Mouse (Mus musculus): ENCODE data around the gene Cacnb4. TPM values are rescaled to one million over a fixed set of nuclear protein-coding genes. Genes with fewer than 3 reads are reported as not detected.

Cacnb4 gene
- polyA plus RNA-seq, 1 experiment from 2014 or later = 3.5 TPM

DNA sequence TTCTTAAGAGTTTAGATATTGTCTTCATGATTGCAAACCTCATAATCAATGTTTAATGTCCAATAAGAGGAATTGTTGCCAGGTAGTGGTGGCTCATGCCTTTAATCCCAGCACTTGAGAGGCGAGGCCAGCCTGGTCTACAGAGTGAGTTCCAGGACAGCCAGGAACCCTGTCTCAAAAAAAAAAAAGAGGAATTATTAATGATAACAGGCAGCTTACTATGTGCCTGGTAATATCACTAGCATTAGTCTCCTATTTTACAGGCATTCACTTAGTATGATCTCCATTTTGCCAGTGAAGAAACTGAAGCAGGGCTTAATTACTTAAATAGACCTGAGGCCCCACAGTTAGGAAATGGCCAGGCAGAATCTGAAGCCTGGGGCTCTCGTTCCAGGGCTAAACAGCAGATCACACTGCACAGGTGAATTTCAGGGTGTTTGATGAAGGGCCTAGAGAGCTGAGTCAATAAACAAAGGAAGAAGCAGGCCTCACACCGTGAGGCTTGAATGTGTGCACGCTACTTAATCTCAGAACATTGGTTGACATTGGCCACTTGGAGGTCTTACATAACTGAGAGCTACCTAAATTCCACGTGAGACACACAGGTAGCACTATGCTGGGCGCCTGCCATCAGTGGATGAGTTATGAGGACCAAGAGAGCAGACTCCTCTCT is 37.6 kb downstream of the Cacnb4 start:
- Histone ChIP-seq H3K4me2 (replicated peaks; ENCODE audit: low read depth, low read length) (no peak overlapping the region), H3K36me3 (ENCODE audit: control insufficient read depth, insufficient read depth, low read length) (no peaks in the 10 kb centered on the region), H3K4me3 (ENCODE audit: low read depth, low read length) (no peak overlapping the region), H3K9me3 (ENCODE audit: control insufficient read depth, low read depth, low read length) (no peaks in the 10 kb centered on the region), H3K9ac (replicated peaks; ENCODE audit: low read depth, low read length) (no peak overlapping the region), H3K4me1 (ENCODE audit: control insufficient read depth, insufficient read depth, low read length) (no peaks in the 10 kb centered on the region; the same call in 1 of the 2 replicates), H3K27ac (ENCODE audit: low read length) (no peak overlapping the region), H3K27me3 (ENCODE audit: control insufficient read depth, insufficient read depth, low read length) (no peaks in the 10 kb centered on the region)
- WGBS = 55% methylated on average over 6 of the region's 6 CpGs
- ATAC-seq (ENCODE audit: insufficient number of reproducible peaks, insufficient read depth, low FRiP score, low read depth) = no peak

DNA sequence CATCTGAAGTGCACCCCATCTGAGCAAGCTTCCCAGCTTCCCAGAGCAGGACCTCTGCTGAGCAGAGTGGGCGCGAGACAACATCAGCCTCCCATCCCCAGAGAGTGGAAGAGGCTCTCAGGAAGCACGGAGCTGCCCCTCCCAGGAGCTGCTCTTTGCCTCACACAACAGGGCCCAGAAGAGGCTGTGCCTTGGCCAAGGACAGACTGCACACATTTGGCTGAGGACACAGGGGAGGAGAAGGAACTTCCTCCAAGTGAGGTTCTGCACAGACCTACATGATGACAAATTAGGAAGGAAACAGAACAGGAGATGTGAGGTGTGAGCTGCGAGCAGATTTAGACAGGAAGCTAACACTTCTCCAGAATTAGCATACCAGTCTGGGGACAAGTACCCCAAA is 38.4 kb downstream of the Cacnb4 start:
- no peak for ATAC-seq (ENCODE audit: insufficient number of reproducible peaks, insufficient read depth, low FRiP score, low read depth)
- no peaks in the 10 kb centered on the region for H3K9me3 ChIP-seq (ENCODE audit: control insufficient read depth, low read depth, low read length)
- no peak overlapping the region for H3K4me2 ChIP-seq (replicated peaks; ENCODE audit: low read depth, low read length)
- H3K36me3 ChIP-seq (ENCODE audit: control insufficient read depth, insufficient read depth, low read length) = no peaks in the 10 kb centered on the region
- H3K4me3 ChIP-seq (ENCODE audit: low read depth, low read length) = no peak overlapping the region
- no peak overlapping the region for H3K9ac ChIP-seq (replicated peaks; ENCODE audit: low read depth, low read length)
- no peaks in the 10 kb centered on the region for H3K27me3 ChIP-seq (ENCODE audit: control insufficient read depth, insufficient read depth, low read length)
- H3K27ac ChIP-seq (ENCODE audit: low read length) = no peak overlapping the region
- WGBS = 40% methylated on average over 4 of the region's 4 CpGs
- H3K4me1 ChIP-seq (ENCODE audit: control insufficient read depth, insufficient read depth, low read length) = no peaks in the 10 kb centered on the region; the same call in 1 of the 2 replicates

DNA sequence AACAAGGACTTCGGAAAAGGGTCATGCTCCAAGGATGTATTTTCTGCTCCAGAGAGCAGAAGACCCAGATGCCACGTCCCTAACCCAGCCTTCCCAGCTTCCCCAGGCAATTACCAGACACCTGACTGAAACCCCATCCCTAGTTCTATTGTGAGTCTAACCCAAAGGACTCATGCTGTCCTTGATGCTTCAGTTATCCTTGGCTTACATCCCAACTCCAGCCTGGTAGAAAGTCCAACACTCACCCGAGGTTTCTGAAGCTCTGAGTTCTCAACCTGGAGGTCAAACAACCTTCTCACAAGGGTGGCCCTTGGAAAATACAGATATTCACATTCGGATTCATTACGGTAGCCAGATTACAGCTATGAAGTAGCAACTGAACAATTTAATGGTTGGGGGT is 40.6 kb downstream of the Cacnb4 start:
- Histone ChIP-seq H3K4me3 (ENCODE audit: low read depth, low read length) (no peak overlapping the region), H3K9ac (replicated peaks; ENCODE audit: low read depth, low read length) (no peak overlapping the region), H3K27ac (ENCODE audit: low read length) (no peak overlapping the region), H3K36me3 (ENCODE audit: control insufficient read depth, insufficient read depth, low read length) (no peaks in the 10 kb centered on the region), H3K9me3 (ENCODE audit: control insufficient read depth, low read depth, low read length) (no peaks in the 10 kb centered on the region), H3K4me1 (ENCODE audit: control insufficient read depth, insufficient read depth, low read length) (no peaks in the 10 kb centered on the region; the same call in 1 of the 2 replicates), H3K27me3 (ENCODE audit: control insufficient read depth, insufficient read depth, low read length) (no peaks in the 10 kb centered on the region), H3K4me2 (replicated peaks; ENCODE audit: low read depth, low read length) (no peak overlapping the region)
- ATAC-seq (ENCODE audit: insufficient number of reproducible peaks, insufficient read depth, low FRiP score, low read depth) = no peak
- WGBS = 66% methylated on average over 5 of the region's 5 CpGs

DNA sequence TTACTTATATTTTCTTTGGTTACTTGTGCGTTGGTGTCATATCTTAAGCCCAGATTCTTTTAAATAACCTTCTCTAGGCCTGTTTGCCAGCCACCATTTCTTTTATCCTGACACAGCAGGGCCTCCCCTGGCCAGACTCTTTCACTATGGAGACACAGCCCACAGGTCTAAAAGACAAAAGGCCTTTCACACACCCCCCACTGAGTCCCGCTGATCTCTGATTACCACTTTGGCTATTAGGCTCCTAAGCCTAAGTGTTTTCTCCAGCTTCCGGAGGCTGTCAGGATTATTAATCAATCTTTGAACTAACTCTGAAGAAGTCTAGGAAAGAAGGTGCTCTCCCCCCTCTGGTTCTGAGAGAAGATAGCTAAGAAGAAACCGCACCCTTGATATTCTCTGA is 41.3 kb downstream of the Cacnb4 start:
- no peak overlapping the region for H3K27ac ChIP-seq (ENCODE audit: low read length)
- ATAC-seq (ENCODE audit: insufficient number of reproducible peaks, insufficient read depth, low FRiP score, low read depth) = no peak
- H3K36me3 ChIP-seq (ENCODE audit: control insufficient read depth, insufficient read depth, low read length) = no peaks in the 10 kb centered on the region
- no peaks in the 10 kb centered on the region for H3K27me3 ChIP-seq (ENCODE audit: control insufficient read depth, insufficient read depth, low read length)
- no peaks in the 10 kb centered on the region for H3K9me3 ChIP-seq (ENCODE audit: control insufficient read depth, low read depth, low read length)
- 18% methylated on average over 4 of the region's 4 CpGs for WGBS
- no peaks in the 10 kb centered on the region; the same call in 1 of the 2 replicates for H3K4me1 ChIP-seq (ENCODE audit: control insufficient read depth, insufficient read depth, low read length)
- no peak overlapping the region for H3K4me3 ChIP-seq (ENCODE audit: low read depth, low read length)
- no peak overlapping the region for H3K9ac ChIP-seq (replicated peaks; ENCODE audit: low read depth, low read length)
- no peak overlapping the region for H3K4me2 ChIP-seq (replicated peaks; ENCODE audit: low read depth, low read length)

DNA sequence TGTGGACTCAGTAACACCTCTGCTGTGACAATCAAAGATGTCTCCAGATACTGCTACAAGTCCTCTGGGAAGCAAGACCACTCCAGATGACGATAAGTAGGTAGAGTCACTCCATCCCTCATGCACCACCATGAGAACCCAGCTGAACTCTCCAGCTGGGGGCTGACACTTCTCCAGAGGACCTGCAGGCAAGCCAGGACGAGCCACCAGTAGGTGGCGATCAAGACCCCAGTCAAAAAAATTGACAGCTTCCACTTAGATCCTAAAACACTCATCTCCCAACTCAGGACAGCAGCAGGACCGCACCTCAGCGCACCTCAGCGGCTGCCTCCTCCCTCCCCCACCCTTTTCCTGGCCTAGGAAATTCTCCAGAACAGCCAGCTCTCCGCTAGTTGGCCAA is 43.8 kb downstream of the Cacnb4 start:
- no peaks in the 10 kb centered on the region for H3K4me1 ChIP-seq (ENCODE audit: control insufficient read depth, insufficient read depth, low read length)
- no peaks in the 10 kb centered on the region for H3K36me3 ChIP-seq (ENCODE audit: control insufficient read depth, insufficient read depth, low read length)
- 8% methylated on average over 7 of the region's 7 CpGs for WGBS
- no peaks in the 10 kb centered on the region for H3K27me3 ChIP-seq (ENCODE audit: control insufficient read depth, insufficient read depth, low read length)
- H3K9me3 ChIP-seq (ENCODE audit: control insufficient read depth, low read depth, low read length) = no peaks in the 10 kb centered on the region
- no peak overlapping the region for H3K9ac ChIP-seq (replicated peaks; ENCODE audit: low read depth, low read length)
- H3K4me3 ChIP-seq (ENCODE audit: low read depth, low read length) = no peak overlapping the region
- ATAC-seq (ENCODE audit: insufficient number of reproducible peaks, insufficient read depth, low FRiP score, low read depth) = 0 out of 2 replicates have a peak, but pooled peaks have one; percentile 28
- no peak overlapping the region for H3K4me2 ChIP-seq (replicated peaks; ENCODE audit: low read depth, low read length)
- H3K27ac ChIP-seq (ENCODE audit: low read length) = no peak overlapping the region

DNA sequence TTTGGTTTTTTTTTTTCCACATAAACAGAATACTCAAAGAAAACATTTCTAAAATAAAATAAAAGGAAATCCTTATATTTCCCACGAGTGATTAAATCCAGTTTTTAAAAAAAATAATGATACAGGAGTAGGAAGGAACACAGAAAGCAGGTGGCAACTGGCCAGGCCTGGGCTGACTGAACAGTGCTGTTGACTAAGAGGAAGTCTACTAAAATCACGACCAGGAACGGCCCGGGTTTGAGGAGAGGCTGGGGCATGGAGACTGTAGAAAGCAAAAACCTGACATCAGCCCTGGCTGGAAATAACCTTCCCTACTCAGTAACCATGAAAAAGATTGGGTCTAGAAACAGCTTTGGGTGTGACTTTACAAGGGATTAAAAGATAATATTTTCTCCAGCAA is 48.4 kb downstream of the Cacnb4 start:
- Histone ChIP-seq H3K36me3 (ENCODE audit: control insufficient read depth, insufficient read depth, low read length) (no peaks in the 10 kb centered on the region), H3K4me3 (ENCODE audit: low read depth, low read length) (no peak overlapping the region), H3K4me1 (ENCODE audit: control insufficient read depth, insufficient read depth, low read length) (peaks cover 5% of the 10 kb centered on the region; the same call in 1 of the 2 replicates), H3K9ac (replicated peaks; ENCODE audit: low read depth, low read length) (no peak overlapping the region), H3K27ac (ENCODE audit: low read length) (no peak overlapping the region), H3K27me3 (ENCODE audit: control insufficient read depth, insufficient read depth, low read length) (no peaks in the 10 kb centered on the region), H3K9me3 (ENCODE audit: control insufficient read depth, low read depth, low read length) (no peaks in the 10 kb centered on the region), H3K4me2 (replicated peaks; ENCODE audit: low read depth, low read length) (no peak overlapping the region)
- ATAC-seq (ENCODE audit: insufficient number of reproducible peaks, insufficient read depth, low FRiP score, low read depth) = no peak
- WGBS = 76% methylated on average over 4 of the region's 4 CpGs

DNA sequence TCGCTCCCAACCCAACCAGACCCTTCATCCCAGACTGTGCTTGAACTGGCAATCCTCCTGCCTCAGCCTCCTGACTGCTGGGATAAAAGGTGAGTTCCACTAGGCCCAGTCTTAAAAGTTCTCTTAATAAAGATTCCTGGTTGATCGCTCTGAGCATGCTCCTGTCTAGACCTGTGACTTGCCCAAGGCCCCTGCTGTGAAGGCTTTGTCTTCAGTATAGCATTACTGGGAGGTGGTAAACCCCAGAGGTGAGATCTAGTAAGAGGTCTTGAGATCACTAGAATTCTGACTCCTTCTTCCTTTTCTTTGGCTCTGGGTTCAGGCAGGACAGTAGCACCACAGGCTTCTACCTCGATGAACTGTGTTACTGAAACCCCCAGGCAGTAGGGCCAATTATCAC is 50.4 kb downstream of the Cacnb4 start:
- no peak overlapping the region for H3K9ac ChIP-seq (replicated peaks; ENCODE audit: low read depth, low read length)
- peaks cover 5% of the 10 kb centered on the region; the same call in 1 of the 2 replicates for H3K4me1 ChIP-seq (ENCODE audit: control insufficient read depth, insufficient read depth, low read length)
- H3K36me3 ChIP-seq (ENCODE audit: control insufficient read depth, insufficient read depth, low read length) = no peaks in the 10 kb centered on the region
- no peaks in the 10 kb centered on the region for H3K9me3 ChIP-seq (ENCODE audit: control insufficient read depth, low read depth, low read length)
- H3K27ac ChIP-seq (ENCODE audit: low read length) = no peak overlapping the region
- 86% methylated on average over 3 of the region's 3 CpGs for WGBS
- H3K4me3 ChIP-seq (ENCODE audit: low read depth, low read length) = no peak overlapping the region
- no peak overlapping the region for H3K4me2 ChIP-seq (replicated peaks; ENCODE audit: low read depth, low read length)
- ATAC-seq (ENCODE audit: insufficient number of reproducible peaks, insufficient read depth, low FRiP score, low read depth) = no peak
- no peaks in the 10 kb centered on the region for H3K27me3 ChIP-seq (ENCODE audit: control insufficient read depth, insufficient read depth, low read length)

DNA sequence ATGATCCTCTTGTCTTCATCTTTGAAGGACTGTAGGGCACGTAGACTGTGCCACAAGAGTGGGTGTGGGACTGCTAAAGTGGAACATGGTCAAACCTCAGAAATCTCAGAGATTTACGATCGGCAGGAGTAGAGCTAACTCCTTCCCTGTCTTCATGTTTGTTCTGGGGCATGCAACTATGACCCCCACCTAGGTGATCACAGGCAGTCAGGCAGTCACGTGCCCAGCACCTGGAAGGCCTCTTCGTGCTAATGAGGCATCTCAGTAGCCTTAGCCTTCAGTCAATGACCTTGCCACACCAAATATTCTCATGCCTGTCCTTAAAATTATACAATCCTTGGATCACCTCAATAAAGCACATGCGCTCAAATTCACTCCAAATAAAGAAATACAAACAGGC is 50.9 kb downstream of the Cacnb4 start:
- Histone ChIP-seq H3K9ac (replicated peaks; ENCODE audit: low read depth, low read length) (no peak overlapping the region), H3K4me1 (ENCODE audit: control insufficient read depth, insufficient read depth, low read length) (peaks cover 5% of the 10 kb centered on the region; the same call in 1 of the 2 replicates), H3K36me3 (ENCODE audit: control insufficient read depth, insufficient read depth, low read length) (no peaks in the 10 kb centered on the region), H3K9me3 (ENCODE audit: control insufficient read depth, low read depth, low read length) (no peaks in the 10 kb centered on the region), H3K4me3 (ENCODE audit: low read depth, low read length) (no peak overlapping the region), H3K27ac (ENCODE audit: low read length) (no peak overlapping the region), H3K4me2 (replicated peaks; ENCODE audit: low read depth, low read length) (no peak overlapping the region), H3K27me3 (ENCODE audit: control insufficient read depth, insufficient read depth, low read length) (no peaks in the 10 kb centered on the region)
- ATAC-seq (ENCODE audit: insufficient number of reproducible peaks, insufficient read depth, low FRiP score, low read depth) = no peak
- WGBS = 84% methylated on average over 6 of the region's 6 CpGs

DNA sequence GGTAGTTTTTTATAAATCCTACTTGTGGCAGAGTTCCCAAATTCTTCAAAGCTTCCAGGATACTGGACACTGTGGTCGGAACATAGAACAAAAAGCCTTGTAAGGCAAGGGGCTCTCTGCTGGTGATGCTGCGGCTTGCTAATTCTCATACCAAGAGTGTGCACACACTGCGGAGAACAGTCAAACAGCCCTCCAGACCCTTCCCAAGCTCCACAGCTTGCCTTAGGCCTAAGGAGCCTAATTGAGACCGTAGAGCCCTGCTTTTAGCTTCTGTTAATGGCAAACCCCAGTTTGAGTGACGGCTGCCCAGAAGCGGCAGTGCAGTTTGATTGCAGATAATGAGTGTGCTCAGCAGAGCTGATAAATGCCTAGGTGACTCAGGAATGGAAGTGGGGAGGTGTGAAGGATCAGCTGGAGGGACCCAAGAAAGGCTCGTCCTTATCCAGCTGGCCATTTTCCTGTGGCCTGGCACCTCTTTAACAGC is 52.7 kb downstream of the Cacnb4 start:
- Histone ChIP-seq H3K9me3 (ENCODE audit: control insufficient read depth, low read depth, low read length) (no peaks in the 10 kb centered on the region), H3K9ac (replicated peaks; ENCODE audit: low read depth, low read length) (no peak overlapping the region), H3K27me3 (ENCODE audit: control insufficient read depth, insufficient read depth, low read length) (no peaks in the 10 kb centered on the region), H3K27ac (ENCODE audit: low read length) (no peak overlapping the region), H3K4me1 (ENCODE audit: control insufficient read depth, insufficient read depth, low read length) (peaks cover 5% of the 10 kb centered on the region; the same call in 1 of the 2 replicates), H3K36me3 (ENCODE audit: control insufficient read depth, insufficient read depth, low read length) (no peaks in the 10 kb centered on the region), H3K4me3 (ENCODE audit: low read depth, low read length) (no peak overlapping the region), H3K4me2 (replicated peaks; ENCODE audit: low read depth, low read length) (no peak overlapping the region)
- WGBS = 46% methylated on average over 7 of the region's 7 CpGs
- no peak for ATAC-seq (ENCODE audit: insufficient number of reproducible peaks, insufficient read depth, low FRiP score, low read depth)
